Mouse (Mus musculus): ENCODE data around the gene Ddx24.
A peak's percentile ranks its signal among the peaks of the same experiment; 100 is the strongest.
"Not testable (repeated sequence)": the region's sequence is repeated elsewhere in the genome, so short reads cannot be mapped to it uniquely, and the experiment has no call there.

Ddx24 gene

GRCm38 (mm10) chr12:103425729-103426470 is at the start of gene Ddx24:
Ddx24 (minus strand) TSS chr12:103425830.
- peak; percentile 93 for DNase-seq (ENCODE audit: extremely low read depth, insufficient read length, low spot score)

GRCm38 (mm10) chr12:103474481-103474880 is 48.9 kb upstream of the Ddx24 start:
- no peak for DNase-seq (ENCODE audit: extremely low read depth, insufficient read length, low spot score)

- DNase-seq (ENCODE audit: extremely low read depth, insufficient read length, low spot score), result no peak
Measured at GRCm38 (mm10) chr12:103457140-103457539, 31.5 kb upstream of the Ddx24 start, which contains the start of gene Ifi27l2b. Ifi27l2b (minus strand) TSS chr12:103457223.

- not testable (repeated sequence) for DNase-seq (ENCODE audit: extremely low read depth, insufficient read length, low spot score)
Measured at GRCm38 (mm10) chr12:103456727-103457126, 31.1 kb upstream of the Ddx24 start.

- no peak for DNase-seq (ENCODE audit: extremely low read depth, insufficient read length, low spot score)
Measured at GRCm38 (mm10) chr12:103453361-103453760, 27.7 kb upstream of the Ddx24 start.

GRCm38 (mm10) chr12:103445060-103445459 is 19.4 kb upstream of the Ddx24 start:
- DNase-seq (ENCODE audit: extremely low read depth, insufficient read length, low spot score), result no peak

GRCm38 (mm10) chr12:103444261-103444660 is 18.6 kb upstream of the Ddx24 start:
- not testable (repeated sequence) for DNase-seq (ENCODE audit: extremely low read depth, insufficient read length, low spot score)

GRCm38 (mm10) chr12:103443524-103443923 is 17.9 kb upstream of the Ddx24 start, which contains the start of gene Ifi27l2a:
Ifi27l2a (minus strand) TSS chr12:103443680.
- DNase-seq (ENCODE audit: extremely low read depth, insufficient read length, low spot score), result peak; percentile 20

GRCm38 (mm10) chr12:103437601-103438000 is 12.0 kb upstream of the Ddx24 start:
- no peak for DNase-seq (ENCODE audit: extremely low read depth, insufficient read length, low spot score)

- DNase-seq (ENCODE audit: extremely low read depth, insufficient read length, low spot score), result no peak
Measured at GRCm38 (mm10) chr12:103434861-103435260, 9.2 kb upstream of the Ddx24 start.

- DNase-seq (ENCODE audit: extremely low read depth, insufficient read length, low spot score), result peak; percentile 58
Measured at GRCm38 (mm10) chr12:103433986-103434731, 8.5 kb upstream of the Ddx24 start, which contains the start of gene Ifi27. Ifi27 (plus strand) TSS chr12:103434211.

GRCm38 (mm10) chr12:103433430-103433829 is 7.8 kb upstream of the Ddx24 start:
- DNase-seq (ENCODE audit: extremely low read depth, insufficient read length, low spot score), result no peak

- no peak for DNase-seq (ENCODE audit: extremely low read depth, insufficient read length, low spot score)
Measured at GRCm38 (mm10) chr12:103426710-103427109, 1.1 kb upstream of the Ddx24 start.

GRCm38 (mm10) chr12:103425016-103425728 is 458 bp downstream of the Ddx24 start:
- DNase-seq (ENCODE audit: extremely low read depth, insufficient read length, low spot score), result no peak

- DNase-seq (ENCODE audit: extremely low read depth, insufficient read length, low spot score), result no peak
Measured at GRCm38 (mm10) chr12:103408144-103408543, 17.5 kb downstream of the Ddx24 start.

GRCm38 (mm10) chr12:103407720-103408119 is 17.9 kb downstream of the Ddx24 start, which contains the start of gene 9330161L09Rik:
9330161L09Rik (minus strand) TSS chr12:103407820.
- no peak for DNase-seq (ENCODE audit: extremely low read depth, insufficient read length, low spot score)

- DNase-seq (ENCODE audit: extremely low read depth, insufficient read length, low spot score), result no peak
Measured at GRCm38 (mm10) chr12:103404131-103404530, 21.5 kb downstream of the Ddx24 start.

GRCm38 (mm10) chr12:103396751-103397150 is 28.9 kb downstream of the Ddx24 start:
- no peak for DNase-seq (ENCODE audit: extremely low read depth, insufficient read length, low spot score)

- no peak for DNase-seq (ENCODE audit: extremely low read depth, insufficient read length, low spot score)
Measured at GRCm38 (mm10) chr12:103395486-103396275, 29.9 kb downstream of the Ddx24 start.

- no peak for DNase-seq (ENCODE audit: extremely low read depth, insufficient read length, low spot score)
Measured at GRCm38 (mm10) chr12:103393528-103393927, 32.1 kb downstream of the Ddx24 start.
